Mouse (Mus musculus) myocyte (in vitro differentiated cells): ENCODE data around the gene Irak2. TPM values are rescaled to one million over a fixed set of nuclear protein-coding genes. Genes with fewer than 3 reads are reported as not detected.
"Not testable (repeated sequence)": the region's sequence is repeated elsewhere in the genome, so short reads cannot be mapped to it uniquely, and the experiment has no call there.

Experiments
- H3K27me3 ChIP-seq: one replicate; pipeline ENCODE4 v1.6.1; 2011; ENCODE audit not compliant: control insufficient read depth, insufficient read depth, insufficient read length
- H3K36me3 ChIP-seq: one replicate; pipeline ENCODE4 v1.6.1; 2011; ENCODE audit not compliant: control insufficient read depth, insufficient read depth
- H3K4me2 ChIP-seq: one replicate; pipeline ENCODE4 v1.6.1; 2011; ENCODE audit warnings: low read depth, control low read depth
- H3K4me3 ChIP-seq: one replicate; pipeline ENCODE4 v1.5.1; 2011; ENCODE audit warnings: mild to moderate bottlenecking, control low read depth, moderate library complexity
- H3K79me2 ChIP-seq: one replicate; pipeline ENCODE4 v1.6.1; 2011; ENCODE audit not compliant: control insufficient read depth, insufficient read depth
- H3ac ChIP-seq: one replicate; pipeline ENCODE4 v1.6.1; 2011; ENCODE audit not compliant: control insufficient read depth, insufficient read length
- CEBPB ChIP-seq: IDR thresholded peaks from 2 replicates; pipeline ENCODE4 v1.6.1; 2011; ENCODE audit warnings: mild to moderate bottlenecking, moderate library complexity; ENCODE audit not compliant: poor library complexity, insufficient read depth, severe bottlenecking
- E2F4 ChIP-seq: IDR thresholded peaks from one replicate; pipeline ENCODE4 v1.6.1; 2011; ENCODE audit warnings: mild to moderate bottlenecking, control low read depth, moderate library complexity; ENCODE audit not compliant: insufficient read depth
- MAX ChIP-seq: IDR thresholded peaks from one replicate; pipeline ENCODE4 v1.6.1; 2011; ENCODE audit warnings: low read depth, mild to moderate bottlenecking, control low read depth
- MYOD1 ChIP-seq, 3 experiments: IDR thresholded peaks; one replicate each; pipeline ENCODE4 v1.6.1; 2011; ENCODE audit warnings: control low read depth in 2 of 3, low read depth in 2 of 3, mild to moderate bottlenecking in 2 of 3, moderate library complexity in 1 of 3; ENCODE audit not compliant: insufficient read length in 2 of 3, control insufficient read depth in 1 of 3
- MYOG ChIP-seq, 3 experiments: IDR thresholded peaks; one replicate each; pipeline ENCODE4 v1.6.1; 2011; ENCODE audit warnings: control low read depth in 2 of 3, low read depth in 2 of 3, mild to moderate bottlenecking in 2 of 3; ENCODE audit not compliant: insufficient read length in 2 of 3, control insufficient read depth in 1 of 3, insufficient read depth in 1 of 3
- POLR2A ChIP-seq: IDR thresholded peaks from one replicate; pipeline ENCODE4 v1.6.1; 2011; ENCODE audit warnings: low read depth, mild to moderate bottlenecking, control low read depth, moderate library complexity; ENCODE audit not compliant: insufficient read length
- POLR2AphosphoS2 ChIP-seq: IDR thresholded peaks from one replicate; pipeline ENCODE4 v1.6.1; 2011; ENCODE audit warnings: low read depth, control low read depth; ENCODE audit not compliant: insufficient read length
- REST ChIP-seq: IDR thresholded peaks from one replicate; pipeline ENCODE4 v1.6.1; 2011; ENCODE audit warnings: mild to moderate bottlenecking, control low read depth, moderate library complexity; ENCODE audit not compliant: insufficient read depth, insufficient read length
- SRF ChIP-seq: IDR thresholded peaks from one replicate; pipeline ENCODE4 v1.6.1; 2011; ENCODE audit warnings: low read depth; ENCODE audit not compliant: control insufficient read depth, insufficient read length
- TCF12 ChIP-seq: IDR thresholded peaks from one replicate; pipeline ENCODE4 v1.6.1; 2011; ENCODE audit warnings: mild to moderate bottlenecking, control low read depth; ENCODE audit not compliant: poor library complexity, insufficient read depth, severe bottlenecking
- TCF3 ChIP-seq: IDR thresholded peaks from one replicate; pipeline ENCODE4 v1.6.1; 2011; ENCODE audit warnings: low read depth, control low read depth; ENCODE audit not compliant: insufficient read length
- USF1 ChIP-seq: IDR thresholded peaks from one replicate; pipeline ENCODE4 v1.6.1; 2011; ENCODE audit warnings: low read depth, mild to moderate bottlenecking, control low read depth, moderate library complexity
- polyA plus RNA-seq: library from polyadenylated mRNA; unstranded; fragments of >200 nt; fragmentation: generic; extraction: Trizol; gene quantifications from one replicate; pipeline ENCODE4 v1.2.1, GENCODE M21; 2012; ENCODE audit warnings: missing spikeins

Gene Irak2
- polyA plus RNA-seq, 1 experiment: 17.0 TPM

GRCm38 (mm10) chr6:113662964-113663700 is 24.9 kb downstream of the Irak2 start:
- Histone ChIP-seq H3K36me3 (no peaks in the 10 kb centered on the region), H3ac (no peak overlapping the region), H3K27me3 (no peaks in the 10 kb centered on the region), H3K4me3 (no peak overlapping the region), H3K4me2 (no peak overlapping the region), H3K79me2 (no peaks in the 10 kb centered on the region)
- TF ChIP-seq REST: no peak
- TF ChIP-seq USF1: no peak
- no peak for TF ChIP-seq E2F4
- no peak for TF ChIP-seq MYOD1 (IDR thresholded peaks at IDR 0.05; ENCODE audit: control insufficient read depth in 1 of 3, insufficient read length in 2 of 3, low read depth in 2 of 3)
- no peak for TF ChIP-seq CEBPB
- no peak for TF ChIP-seq SRF
- no peak for TF ChIP-seq POLR2AphosphoS2
- TF ChIP-seq MAX: no peak
- TF ChIP-seq MYOG (IDR thresholded peaks at IDR 0.05; ENCODE audit: control insufficient read depth in 1 of 3, insufficient read depth in 1 of 3, insufficient read length in 2 of 3, low read depth in 2 of 3): no peak
- no peak for TF ChIP-seq POLR2A
- no peak for TF ChIP-seq TCF12
- no peak for TF ChIP-seq TCF3

GRCm38 (mm10) chr6:113664305-113664704 is 26.0 kb downstream of the Irak2 start:
- H3K79me2 ChIP-seq: no peaks in the 10 kb centered on the region
- no peaks in the 10 kb centered on the region for H3K36me3 ChIP-seq
- H3K4me2 ChIP-seq: no peak overlapping the region
- TF ChIP-seq MYOG (IDR thresholded peaks at IDR 0.05; ENCODE audit: control insufficient read depth in 1 of 3, insufficient read depth in 1 of 3, insufficient read length in 2 of 3, low read depth in 2 of 3): no peak
- TF ChIP-seq POLR2AphosphoS2: no peak
- no peak for TF ChIP-seq SRF
- no peak for TF ChIP-seq USF1
- TF ChIP-seq E2F4: no peak
- TF ChIP-seq CEBPB: no peak
- TF ChIP-seq TCF12: no peak
- TF ChIP-seq TCF3: no peak
- TF ChIP-seq POLR2A: no peak
- no peak for TF ChIP-seq MAX
- no peak for TF ChIP-seq REST
- TF ChIP-seq MYOD1 (IDR thresholded peaks at IDR 0.05; ENCODE audit: control insufficient read depth in 1 of 3, insufficient read length in 2 of 3, low read depth in 2 of 3): no peak
- no peak overlapping the region for H3ac ChIP-seq
- no peaks in the 10 kb centered on the region for H3K27me3 ChIP-seq
- no peak overlapping the region for H3K4me3 ChIP-seq

- Histone ChIP-seq H3K4me2 (no peak overlapping the region), H3K79me2 (no peaks in the 10 kb centered on the region), H3K4me3 (no peak overlapping the region), H3K36me3 (no peaks in the 10 kb centered on the region), H3K27me3 (no peaks in the 10 kb centered on the region), H3ac (no peak overlapping the region)
- no peak for TF ChIP-seq USF1
- no peak for TF ChIP-seq REST
- no peak for TF ChIP-seq E2F4
- no peak for TF ChIP-seq CEBPB
- no peak for TF ChIP-seq MYOG (IDR thresholded peaks at IDR 0.05; ENCODE audit: control insufficient read depth in 1 of 3, insufficient read depth in 1 of 3, insufficient read length in 2 of 3, low read depth in 2 of 3)
- no peak for TF ChIP-seq TCF12
- no peak for TF ChIP-seq MAX
- TF ChIP-seq POLR2A: no peak
- TF ChIP-seq POLR2AphosphoS2: no peak
- TF ChIP-seq TCF3: no peak
Measured at GRCm38 (mm10) chr6:113667611-113668122, 29.4 kb downstream of the Irak2 start.

GRCm38 (mm10) chr6:113668287-113669154 is 30.3 kb downstream of the Irak2 start:
- Histone ChIP-seq H3ac (no peak overlapping the region), H3K4me2 (peak overlapping the region; percentile 34), H3K79me2 (no peaks in the 10 kb centered on the region), H3K4me3 (no peak overlapping the region), H3K27me3 (no peaks in the 10 kb centered on the region), H3K36me3 (no peaks in the 10 kb centered on the region)
- TF ChIP-seq TCF12 (peak; percentile 59), MYOG (IDR thresholded peaks at IDR 0.05; ENCODE audit: control insufficient read depth in 1 of 3, insufficient read depth in 1 of 3, insufficient read length in 2 of 3, low read depth in 2 of 3) (peak in 2 of 3 experiments; percentile 75 to 87), MYOD1 (IDR thresholded peaks at IDR 0.05; ENCODE audit: control insufficient read depth in 1 of 3, insufficient read length in 2 of 3, low read depth in 2 of 3) (peak in 2 of 3 experiments; percentile 47 to 89), POLR2A (no peak)

GRCm38 (mm10) chr6:113669821-113670220 is 31.6 kb downstream of the Irak2 start:
- Histone ChIP-seq H3K4me3 (no peak overlapping the region), H3K4me2 (no peak overlapping the region), H3K27me3 (no peaks in the 10 kb centered on the region), H3K36me3 (no peaks in the 10 kb centered on the region), H3K79me2 (no peaks in the 10 kb centered on the region), H3ac (no peak overlapping the region)
- TF ChIP-seq CEBPB: no peak
- TF ChIP-seq REST: no peak
- TF ChIP-seq USF1: peak; percentile 33
- TF ChIP-seq MYOD1 (IDR thresholded peaks at IDR 0.05; ENCODE audit: control insufficient read depth in 1 of 3, insufficient read length in 2 of 3, low read depth in 2 of 3): peak; percentile 13 to 90 (median 61)

- not testable (repeated sequence) for H3K79me2 ChIP-seq, H3K4me3 ChIP-seq, H3K36me3 ChIP-seq, H3K27me3 ChIP-seq, H3K4me2 ChIP-seq, H3ac ChIP-seq
Measured at GRCm38 (mm10) chr6:113672029-113672428, 33.8 kb downstream of the Irak2 start.
